Mouse (Mus musculus) neutrophil, adult 5-6 weeks (primary cell): ENCODE data around the gene Isg15. TPM values are rescaled to one million over a fixed set of nuclear protein-coding genes. Genes with fewer than 3 reads are reported as not detected.

Experiments
- ATAC-seq: fragments of 151-379, 151-347 bp; 2 replicates; pipeline ENCODE4 v1.8.0; 2017; ENCODE audit warnings: mild to moderate bottlenecking, moderate TSS enrichment; ENCODE audit not compliant: insufficient number of reproducible peaks, poor library complexity, low FRiP score, severe bottlenecking; ENCODE audit errors: extremely low read depth
- total RNA-seq: library from RNA; stranded (forward); fragments of 200-1000 nt; gene quantifications from 2 replicates; pipeline ENCODE4 v1.2.3, GENCODE M21; 2017

The Isg15 gene
- total RNA-seq, 1 experiment from 2014 or later: 30.3 TPM

DNA sequence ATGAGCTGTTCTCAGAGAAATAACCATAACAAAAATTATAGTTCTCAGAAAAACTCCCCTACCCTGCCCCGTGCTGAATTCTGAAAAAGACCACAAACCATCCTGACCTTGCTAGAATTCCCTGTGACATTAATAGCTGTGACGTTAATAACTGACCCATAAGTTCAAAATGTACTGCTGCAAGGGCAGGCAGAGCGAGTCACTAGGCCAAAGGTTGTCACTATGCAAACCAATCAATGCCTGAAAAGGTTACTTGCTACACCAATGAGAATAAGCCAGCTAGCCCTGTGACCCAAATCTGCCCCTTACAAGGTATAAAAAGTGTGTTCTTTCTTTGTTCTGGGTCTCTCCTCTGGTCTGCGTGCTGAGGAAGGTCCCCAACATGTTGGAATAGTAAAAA, 8.3 kb upstream of the Isg15 start:
- no peak for ATAC-seq

DNA sequence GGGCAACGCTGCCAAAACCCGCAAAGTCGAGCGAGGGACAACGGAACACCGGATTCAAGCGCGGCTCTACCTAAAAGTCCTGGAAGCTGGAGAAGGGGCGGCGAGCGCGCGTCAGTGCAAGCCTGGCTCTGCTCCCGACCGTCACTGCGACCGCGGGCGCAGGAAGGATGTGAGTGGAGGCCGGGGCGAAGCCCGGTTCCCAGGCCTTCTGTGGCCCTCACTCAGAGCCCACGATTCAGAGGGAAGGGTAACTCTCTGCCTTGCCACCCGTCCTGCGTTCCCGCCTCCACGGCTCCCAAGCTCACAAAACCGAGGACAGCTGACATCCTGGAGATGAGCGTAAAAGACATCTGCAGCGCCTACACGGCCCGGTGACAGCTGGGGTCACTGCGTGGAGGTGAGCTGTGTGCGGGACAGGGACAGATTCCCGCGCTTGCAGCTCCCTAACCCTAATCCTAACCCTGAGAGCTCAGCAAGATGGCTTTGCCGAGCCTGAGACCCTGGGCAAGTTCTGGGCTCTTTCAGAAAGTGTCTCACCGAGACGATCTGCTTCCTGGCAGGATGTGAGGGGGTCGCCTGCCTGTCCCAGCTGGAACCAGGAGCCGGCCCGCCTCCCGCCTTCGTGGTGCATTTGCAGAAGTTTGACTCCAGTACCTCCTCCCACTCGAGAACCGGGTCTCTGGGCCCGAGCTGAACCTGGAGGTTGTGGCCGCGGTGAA, 3.0 kb upstream of the Isg15 start:
- no peak for ATAC-seq

DNA sequence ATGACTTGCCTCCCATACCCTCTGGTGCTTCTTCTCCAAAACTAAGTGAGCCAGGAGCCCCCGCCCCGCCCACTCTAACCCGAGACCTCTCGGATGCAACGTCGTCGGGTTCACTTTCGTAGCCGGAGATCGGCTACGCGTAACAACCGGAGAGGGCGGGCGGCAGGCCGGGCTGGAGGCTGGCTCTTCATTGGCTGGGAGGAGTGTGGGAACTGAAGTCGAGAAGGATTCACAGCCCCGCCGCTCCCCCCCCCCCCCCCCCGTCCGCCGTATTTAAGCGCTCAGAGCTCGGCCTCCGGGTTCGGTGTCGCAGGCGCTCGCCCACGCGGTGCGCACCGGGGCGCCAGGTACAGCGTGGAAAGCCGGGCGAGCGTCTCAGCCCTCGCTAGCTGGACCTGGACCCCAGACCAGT, 2.4 kb upstream of the Isg15 start, which contains the start of gene AW011738:
TSS of gene AW011738 (plus strand) at position 304 of the 412 bp plus-strand sequence.
- peak; percentile 81 for ATAC-seq

DNA sequence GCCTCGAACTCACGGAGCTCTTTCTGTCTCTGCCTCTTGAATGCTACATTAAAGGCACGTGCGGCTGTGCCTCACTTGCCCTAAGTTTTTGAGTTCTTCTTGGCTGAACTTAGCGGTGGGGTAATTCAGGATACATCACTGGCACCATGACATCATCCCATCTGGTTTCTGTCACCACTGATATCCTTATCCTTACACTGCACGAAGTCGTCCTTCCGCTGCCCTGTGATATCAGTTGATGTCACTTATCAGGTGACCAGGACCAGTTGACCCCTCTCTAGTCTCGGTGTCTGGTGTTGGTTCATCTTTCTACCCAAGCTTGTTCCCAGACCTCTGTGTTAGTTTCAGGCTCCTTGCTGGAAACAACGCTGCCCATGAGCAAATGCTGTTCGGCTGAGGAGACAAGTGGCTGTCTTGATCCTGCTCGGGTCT, 1.9 kb upstream of the Isg15 start:
- ATAC-seq: no peak

DNA sequence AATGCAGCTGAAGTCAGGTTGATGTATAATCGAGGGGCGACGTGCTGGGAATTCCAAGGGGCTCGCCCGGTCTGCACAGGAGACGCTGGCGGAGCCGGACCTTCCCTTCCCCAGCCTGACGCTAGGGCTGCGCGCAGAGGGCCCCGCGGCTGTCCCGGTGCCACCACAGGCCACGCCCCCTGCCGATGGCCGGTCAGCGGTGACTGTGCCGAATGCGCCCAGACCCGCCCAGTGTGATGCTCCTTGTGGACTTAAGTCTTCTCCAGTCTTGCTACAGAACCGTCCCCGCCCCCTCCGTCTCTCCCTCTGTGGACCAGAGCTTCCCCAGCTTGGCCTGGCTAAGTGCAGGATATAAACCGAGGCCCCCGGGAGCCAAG, 2.8 kb downstream of the Isg15 start:
- ATAC-seq: peak; percentile 88

DNA sequence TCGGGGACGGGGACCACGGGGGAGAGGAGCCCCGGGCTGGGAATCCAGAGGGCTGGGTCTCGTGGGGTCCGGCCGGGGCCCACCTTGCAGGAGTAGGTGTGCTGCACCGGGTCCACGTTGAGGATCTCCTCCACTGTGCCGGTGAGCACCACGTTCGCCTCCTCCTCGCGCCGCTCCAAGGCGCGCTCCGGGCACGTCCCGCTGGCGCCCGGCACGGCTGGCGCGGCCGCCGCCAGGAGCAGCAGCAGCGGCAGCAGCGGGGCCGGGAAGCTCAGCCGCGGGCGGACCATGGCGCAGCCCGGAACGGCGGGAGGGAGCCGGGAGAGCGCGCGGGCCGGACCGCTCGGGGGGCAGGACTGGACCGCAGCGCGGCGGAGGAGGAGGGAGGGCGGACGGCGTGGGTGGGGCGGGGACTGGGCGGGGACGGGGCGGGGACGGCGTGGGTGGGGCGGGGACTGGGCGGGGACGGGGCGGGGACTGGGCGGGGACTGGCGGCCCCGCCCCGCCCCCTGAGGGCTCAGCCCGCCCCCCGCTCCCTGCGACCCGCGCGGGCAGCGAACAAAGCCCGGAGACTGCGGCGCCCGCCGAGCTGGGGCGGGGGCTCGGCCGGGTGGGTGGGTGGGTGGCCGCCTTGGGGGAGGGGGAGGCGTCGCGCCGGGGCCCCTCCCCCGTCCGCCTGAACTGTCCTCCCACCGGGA, 3.3 kb downstream of the Isg15 start, which contains the start of gene Agrn:
TSS of gene Agrn (minus strand) at position 358 of the 698 bp plus-strand sequence.
- peak; percentile 31; the same call in 1 of the 2 replicates for ATAC-seq

DNA sequence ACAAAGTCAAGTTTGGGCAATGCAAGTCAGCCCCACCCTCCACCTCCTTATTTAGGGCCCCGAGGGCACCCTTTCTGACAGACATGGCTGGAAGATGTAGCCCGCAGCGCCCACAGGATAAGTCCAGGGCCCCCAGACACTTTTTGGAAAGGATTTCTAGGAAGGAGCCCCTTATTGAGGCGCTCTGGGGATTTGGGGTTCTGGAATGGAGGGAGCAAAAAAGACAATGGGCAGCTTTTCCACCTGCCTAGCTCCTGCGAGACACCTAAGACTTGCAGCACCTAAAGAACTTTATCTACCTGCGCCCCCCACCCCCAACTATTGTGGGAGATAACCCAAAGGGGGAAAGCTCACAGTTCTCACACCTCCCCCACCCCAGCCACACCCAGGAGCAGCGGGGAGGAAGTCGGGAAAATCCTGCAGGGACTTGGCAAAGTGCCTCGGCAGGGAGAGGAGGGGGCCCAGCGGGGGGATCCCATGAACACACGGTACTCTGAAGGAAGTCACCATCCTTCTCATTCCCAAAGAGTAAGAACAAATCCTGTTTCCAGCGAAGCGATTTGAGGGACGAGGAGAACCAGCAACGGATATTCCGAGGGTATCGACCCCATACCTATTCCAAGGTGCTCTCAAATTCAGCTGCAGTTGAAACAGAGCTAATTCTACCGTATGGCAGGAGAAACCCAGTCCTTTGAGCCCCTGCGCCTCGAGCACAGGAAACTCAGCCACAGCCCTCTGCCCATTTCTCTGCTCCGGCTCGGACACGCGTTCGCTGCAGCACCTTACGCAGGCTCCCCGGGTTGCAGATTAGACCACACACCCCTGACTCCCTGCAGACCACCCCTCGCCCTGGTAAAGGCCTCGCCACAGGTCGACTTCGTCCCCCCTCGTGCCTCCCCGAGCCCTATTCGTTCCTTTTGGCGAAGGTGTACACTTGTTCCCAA, 4.4 kb downstream of the Isg15 start:
- no peak for ATAC-seq

DNA sequence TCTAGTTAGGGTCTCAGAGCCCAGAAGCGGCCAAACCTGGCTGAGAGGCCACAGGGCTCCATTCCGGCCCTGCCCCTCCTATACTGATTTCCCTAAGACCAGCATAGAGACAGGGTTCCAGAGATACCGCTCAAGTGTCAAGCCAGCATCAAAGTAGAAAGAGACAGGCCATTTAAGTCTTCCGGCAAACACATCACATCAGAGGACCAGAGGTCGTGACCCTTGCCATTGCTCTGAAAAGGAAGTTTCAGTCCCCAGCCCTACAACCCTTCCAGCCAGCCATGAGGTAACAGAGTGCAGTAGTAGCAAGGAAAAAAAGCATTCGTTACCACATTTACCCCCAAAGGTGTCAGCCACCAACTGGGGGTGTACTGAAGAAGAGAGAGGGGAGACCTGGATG, 6.3 kb downstream of the Isg15 start:
- ATAC-seq: no peak

DNA sequence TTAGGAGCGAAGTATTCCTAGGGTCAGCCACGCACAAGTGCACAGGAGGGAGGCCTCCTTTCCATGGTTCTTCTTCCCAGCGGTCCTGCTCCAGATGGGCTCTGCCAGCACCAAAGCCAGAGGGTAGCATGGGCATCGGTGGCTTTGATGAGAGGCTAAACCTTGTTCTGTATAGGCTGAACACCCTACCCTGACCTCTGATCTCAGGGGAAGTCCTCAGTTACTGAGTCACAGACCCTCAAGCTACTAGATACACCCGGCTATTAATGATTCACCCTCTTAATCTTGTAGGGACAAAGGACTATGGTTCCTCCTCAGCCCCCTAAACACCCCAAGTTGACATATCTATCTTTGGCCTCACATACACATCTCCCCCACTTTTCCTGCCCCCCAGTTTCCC, 6.7 kb downstream of the Isg15 start:
- no peak for ATAC-seq

DNA sequence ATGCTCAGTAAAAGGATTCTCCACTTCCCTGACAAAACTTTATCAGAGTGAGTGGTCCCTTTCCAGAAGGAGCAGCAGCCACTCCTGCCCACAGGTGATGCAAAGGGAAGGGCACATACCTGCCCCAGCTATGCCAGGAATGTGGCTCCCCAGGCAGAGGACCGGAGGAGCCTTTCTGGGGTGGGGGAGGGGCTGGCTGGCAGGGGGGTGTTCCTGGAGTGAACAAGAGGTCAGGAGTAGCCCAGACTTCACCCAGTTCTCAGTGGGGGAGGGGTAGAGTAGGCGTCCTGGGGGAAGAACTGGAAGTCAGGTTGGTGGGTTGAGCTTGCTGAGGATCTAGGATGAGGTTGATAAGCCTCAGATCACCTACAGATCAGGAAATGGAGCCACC, 7.4 kb downstream of the Isg15 start:
- no peak for ATAC-seq

DNA sequence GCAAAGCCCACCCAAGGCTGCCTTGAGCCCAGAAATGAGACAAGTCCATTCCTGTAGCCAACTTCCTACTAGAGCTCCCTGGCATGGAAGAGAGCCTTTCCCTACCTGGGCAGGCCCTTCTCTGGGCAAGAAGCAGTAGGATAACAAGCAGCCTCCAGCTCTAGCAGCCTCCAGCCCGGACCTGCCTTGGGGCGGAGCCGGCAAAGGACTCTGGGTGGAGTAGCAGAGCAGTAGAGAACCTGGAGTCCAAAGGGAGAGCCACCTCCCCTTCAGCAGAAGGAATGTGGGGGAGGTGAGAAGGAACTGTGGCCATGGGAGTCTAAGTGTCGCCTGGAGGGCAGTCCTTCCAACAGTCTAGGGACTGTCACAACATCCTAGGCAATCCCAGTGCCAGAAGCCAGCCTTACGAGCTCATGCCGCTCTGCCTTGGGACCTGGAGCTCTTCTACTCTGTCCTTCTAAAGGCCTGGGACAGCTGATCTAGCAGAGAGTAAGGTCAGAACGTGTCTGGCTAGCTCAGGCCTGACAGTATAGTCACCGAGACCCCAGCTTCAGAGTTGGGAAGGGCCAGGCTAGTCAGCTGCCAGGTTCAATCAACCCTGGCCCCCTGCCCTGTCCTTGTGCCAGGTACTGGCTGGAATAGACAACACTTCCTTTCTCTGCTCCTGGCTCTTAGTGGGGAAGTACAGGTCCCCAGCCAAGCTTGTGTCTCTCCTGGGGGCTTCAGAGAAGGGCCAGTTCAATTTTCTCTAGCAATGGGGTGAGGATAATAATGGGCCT, 8.0 kb downstream of the Isg15 start:
- ATAC-seq: no peak

DNA sequence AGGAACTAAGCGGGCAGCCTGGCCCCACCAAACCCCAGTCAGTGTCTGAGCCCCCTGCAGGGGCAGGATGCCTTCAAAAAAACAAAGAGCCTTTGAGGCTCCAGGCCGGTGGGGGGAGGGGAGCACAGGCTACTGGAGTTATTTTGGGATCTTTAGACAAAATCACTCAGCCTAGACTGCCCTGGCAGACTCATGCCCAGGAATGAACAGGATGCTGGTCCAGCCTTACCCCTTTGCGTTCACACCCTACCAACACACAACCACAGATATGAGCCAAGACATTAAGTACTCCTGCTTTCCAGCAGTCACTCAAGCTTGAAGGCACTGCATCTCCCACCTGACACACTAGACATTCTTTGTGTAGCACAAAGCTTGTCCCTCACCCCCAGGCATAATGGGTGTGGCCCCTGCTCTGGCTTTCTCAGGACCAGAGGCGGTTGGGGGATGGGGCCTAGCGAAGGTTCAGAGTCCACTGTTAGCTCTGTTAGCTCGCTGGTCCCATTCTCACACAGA, 11.8 kb downstream of the Isg15 start:
- no peak for ATAC-seq

DNA sequence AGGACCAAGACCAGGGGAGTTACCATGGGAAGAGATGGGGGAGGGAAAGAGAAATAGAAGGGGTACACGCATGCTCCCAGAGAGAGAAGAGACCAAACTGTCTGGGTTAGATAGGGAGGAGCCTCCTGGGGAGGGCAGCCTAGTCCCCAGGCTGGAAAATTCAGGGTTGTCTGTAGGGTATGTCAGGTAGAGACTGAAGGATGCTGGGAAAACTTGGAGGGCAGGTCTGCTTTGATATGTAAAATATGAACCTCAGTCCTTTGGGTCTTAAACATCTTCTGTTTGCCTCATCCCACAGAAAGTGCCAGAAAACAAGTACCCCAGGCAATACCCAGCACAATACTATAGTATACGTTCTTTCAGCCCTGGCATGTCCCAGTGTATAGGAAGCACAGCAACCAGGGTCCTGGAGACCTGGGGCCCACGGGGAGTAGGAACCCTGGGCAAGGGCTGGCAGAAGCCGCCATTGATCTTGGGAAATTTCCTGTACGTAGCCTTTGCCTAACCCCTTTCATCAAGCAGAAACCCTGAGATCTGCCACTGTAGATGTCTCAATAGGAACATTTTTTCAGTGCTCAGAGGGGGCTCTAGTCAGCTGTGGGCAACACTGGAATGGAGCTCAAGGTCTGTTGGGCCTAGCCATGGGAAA, 12.3 kb downstream of the Isg15 start:
- no peak for ATAC-seq

DNA sequence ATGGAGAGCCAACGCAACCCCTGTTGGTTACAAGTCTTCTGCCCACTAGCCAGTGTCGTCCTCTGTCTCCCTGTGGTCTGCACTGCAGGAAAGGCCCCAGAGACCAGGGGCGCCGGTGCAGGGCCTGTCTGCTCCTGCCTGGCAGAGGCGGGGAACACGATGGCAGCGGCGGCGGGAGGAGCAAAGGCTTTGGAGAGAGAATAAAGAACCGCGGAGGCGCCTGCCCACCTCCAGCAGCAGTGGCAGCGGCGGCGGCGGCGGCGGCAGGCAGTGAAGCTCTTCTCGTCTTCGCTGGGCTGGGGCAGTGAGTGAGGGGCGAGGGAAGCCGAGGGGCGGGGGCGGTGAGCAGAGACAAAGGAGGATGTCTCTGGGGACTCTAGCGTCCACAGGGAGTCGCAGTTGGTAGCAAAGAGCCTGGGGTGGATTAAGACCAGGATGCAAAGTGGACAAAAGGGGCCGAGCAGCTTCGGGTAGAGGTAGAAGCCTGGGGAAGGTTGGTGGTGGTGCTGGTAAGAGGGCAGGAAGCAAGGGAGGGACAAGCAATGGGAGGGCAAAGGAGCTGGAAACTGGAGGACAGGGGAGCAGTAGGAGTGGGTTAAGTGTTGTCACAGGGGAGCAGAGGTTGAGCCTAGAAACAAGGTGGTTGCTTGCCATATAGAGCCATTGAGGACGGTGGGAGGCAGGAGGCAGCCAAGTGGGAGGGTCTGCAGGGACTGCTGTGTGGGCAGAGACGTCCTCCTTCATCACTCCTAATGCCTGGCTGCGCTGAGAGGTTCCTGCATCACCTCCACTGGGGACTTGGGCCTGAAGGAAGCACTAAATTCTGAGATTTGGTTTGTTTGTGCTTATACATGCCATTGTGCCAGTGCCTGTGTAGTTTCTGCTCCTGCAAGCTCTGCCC, 14.4 kb downstream of the Isg15 start:
- no peak for ATAC-seq

DNA sequence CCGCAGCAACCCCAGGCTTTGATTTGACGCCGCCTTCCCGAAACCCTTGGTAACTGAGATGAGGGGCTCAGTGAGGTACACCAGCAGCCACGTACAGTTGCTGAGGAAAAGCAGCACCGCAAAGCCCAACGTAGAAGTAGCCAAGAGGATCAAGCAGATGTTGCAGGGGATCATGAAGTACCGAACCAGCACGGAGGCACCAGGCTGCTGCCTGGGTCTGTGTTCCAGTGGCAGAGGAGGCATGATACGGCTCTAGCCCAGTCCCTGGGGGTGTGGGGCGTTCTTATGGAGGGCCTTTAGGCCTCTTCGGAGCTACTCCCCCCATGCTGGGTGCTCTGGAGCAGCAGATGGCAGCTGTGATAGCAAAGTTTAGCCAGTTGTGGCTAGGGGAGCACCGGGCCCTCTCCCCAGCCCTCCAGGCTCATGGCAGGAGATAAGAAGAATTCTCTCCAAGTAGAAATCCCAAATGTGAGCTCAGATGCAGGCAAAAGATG, 15.1 kb downstream of the Isg15 start:
- ATAC-seq: no peak

DNA sequence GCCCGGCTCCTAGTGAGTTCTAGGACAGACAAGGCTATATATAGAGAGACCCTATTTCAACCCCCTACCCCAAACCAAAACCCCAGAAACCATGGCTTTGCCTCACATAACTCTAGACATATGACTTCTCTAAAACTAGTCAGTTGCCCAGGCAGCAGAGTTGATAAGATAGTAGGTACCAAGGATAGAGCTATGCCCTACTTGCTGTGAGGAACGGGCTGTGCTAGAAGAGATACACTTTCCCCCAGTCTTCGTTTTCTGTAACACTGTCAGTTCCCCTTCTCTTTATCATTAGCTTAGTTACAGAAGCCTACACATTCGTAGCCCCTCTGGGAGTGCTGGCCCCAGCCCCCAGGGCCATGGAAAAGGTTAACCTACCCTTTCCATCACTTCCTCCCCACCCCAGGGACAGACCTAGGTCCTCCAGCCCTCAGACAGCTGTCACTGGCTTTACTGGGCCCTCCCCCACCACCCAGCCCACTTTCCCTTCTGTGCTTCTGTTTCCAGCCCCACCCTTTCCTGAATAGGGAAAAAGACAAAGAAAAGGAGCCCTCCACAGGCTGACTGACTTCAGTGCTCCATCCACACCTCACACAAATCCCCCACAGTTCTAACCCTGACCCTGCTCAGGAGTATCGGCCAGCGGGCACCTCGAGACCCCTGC, 16.2 kb downstream of the Isg15 start:
- ATAC-seq: no peak
